Mouse (Mus musculus): ENCODE measurements around the gene Mtus2.
A peak's percentile ranks its signal among the peaks of the same experiment; 100 is the strongest.
"Not testable (repeated sequence)": the region's sequence is repeated elsewhere in the genome, so short reads cannot be mapped to it uniquely, and the experiment has no call there.

Mtus2 gene

DNA sequence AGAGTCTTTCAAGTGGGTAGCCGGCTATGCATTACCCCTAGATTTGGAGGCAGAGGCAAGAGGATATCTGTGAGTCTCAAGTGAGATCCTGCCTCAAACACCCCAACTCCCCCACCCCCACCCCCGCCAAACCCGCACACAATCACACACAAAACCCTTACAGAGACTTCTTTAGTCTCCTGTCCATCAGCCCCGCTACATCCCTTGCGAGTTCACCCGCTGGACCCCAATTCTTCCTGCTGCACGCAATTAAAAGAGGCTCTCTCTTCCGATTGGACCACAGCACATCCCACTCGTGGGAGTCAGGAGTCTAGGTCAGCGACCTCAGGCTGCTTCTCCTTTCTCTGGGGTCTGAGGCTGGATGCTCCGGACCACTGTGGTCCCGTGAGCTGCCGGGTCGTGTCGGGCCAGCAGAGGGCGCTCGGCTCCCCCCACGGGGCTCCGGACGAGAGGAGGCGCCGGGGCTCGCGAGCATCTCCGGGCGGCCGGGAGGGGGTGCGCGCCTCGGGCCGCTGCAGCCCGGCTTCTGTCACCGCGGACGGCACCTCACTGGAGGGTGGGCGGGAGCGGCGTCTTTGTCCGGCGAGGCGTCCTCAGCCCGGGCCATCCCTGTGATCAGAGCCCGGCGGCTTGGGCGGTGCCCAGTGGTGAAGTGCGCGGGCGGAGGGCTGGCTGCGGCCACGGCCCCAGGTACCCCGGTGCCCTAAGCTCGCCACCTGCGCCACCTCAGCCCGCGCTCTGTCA is at the start of gene Mtus2:
TSS of gene Mtus2 (plus strand) at position 500 of the 744 bp plus-strand sequence.
- DNase-seq (ENCODE audit: low spot score), result peak; percentile 81

DNA sequence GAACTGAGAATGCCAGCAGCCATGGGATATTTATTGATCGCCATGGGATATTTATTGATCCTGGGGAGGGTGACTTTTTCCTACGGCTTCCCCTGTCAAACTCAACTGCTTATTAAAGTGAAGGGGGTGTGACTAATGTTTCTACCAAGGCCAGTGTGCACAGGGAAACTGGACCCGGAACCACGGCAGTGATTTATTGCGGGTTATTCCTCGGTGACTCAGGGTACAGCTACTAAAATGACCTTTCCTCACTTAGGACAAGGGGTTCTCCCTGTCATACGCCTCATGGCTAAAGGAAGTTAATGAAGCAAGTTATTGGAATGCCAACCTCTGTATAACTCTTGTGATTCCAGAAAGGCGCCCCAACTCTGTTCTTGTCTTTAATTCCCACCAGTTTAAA is 49.3 kb upstream of the Mtus2 start:
- no peak for DNase-seq (ENCODE audit: low spot score)

GRCm38 (mm10) chr5:147910807-147911509 is 46.2 kb upstream of the Mtus2 start:
- no peak for DNase-seq (ENCODE audit: low spot score)

DNA sequence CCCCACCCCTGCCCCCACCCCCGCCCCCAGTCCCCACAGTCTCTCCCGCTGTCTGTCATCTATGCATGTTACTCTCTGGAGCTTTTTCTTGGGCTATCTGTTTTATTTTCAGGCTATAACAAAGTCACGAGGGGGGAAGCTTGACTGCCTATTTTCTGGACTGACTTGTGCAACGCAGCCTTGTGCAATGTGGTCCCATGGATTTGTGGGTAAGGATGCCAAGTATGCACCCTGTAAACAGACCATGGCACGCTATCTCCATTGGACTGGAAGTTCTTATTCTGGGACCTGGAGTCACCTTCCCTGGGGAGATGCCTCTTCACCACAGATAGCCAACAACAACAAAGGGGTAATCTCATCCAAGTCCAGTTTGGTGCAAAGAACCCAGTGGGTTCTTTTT is 45.4 kb upstream of the Mtus2 start:
- no peak for DNase-seq (ENCODE audit: low spot score)

- DNase-seq (ENCODE audit: low spot score), result no peak
Observed at GRCm38 (mm10) chr5:147913241-147913842, 43.8 kb upstream of the Mtus2 start.

DNA sequence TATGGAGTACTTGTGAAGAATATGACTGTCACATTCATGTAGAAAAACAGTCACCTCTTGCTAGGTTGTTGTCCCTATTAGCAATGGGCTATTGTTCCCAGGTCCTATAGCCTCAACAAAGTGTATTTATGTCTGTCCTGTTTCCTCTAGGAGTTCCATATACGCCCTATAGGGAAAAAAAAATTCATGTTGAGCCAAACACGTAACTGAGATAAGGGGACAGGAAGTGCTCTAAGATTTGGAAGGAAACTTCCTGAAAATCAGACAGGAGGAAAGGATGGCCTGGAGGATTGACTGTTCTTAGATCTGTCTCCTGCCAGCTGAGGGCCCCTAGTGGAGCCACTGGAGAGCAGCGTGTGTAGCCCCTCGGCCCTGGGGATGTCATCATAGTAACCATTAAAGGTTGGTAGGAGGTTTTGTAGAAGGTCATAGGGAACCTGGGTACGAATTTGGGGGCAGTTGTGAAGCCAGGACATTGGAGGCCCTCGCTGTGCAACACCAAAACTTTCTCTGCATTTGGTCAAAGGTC is 42.0 kb upstream of the Mtus2 start:
- DNase-seq (ENCODE audit: low spot score), result no peak

GRCm38 (mm10) chr5:147916171-147916570 is 40.9 kb upstream of the Mtus2 start:
- DNase-seq (ENCODE audit: low spot score), result no peak

- DNase-seq (ENCODE audit: low spot score), result no peak
Observed at GRCm38 (mm10) chr5:147918044-147918846, 38.9 kb upstream of the Mtus2 start.

DNA sequence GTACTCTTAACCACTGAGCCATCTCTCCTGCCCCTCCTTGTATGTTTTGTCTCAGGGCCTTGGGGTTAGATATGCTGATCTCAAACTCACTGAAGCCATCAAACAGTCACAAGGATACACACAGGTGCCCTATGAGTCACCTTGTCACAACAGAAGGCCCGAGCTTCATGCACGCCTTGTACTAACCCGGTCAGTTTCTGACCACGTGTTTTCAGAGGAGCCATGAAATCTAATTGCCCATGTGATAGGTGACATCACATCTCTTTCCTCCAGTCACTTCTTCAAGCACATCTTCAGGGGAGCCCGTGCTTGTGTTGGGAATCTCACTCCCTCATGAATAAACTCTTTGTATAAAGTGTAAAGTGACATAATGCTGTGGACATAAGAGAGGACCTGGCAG is 32.5 kb upstream of the Mtus2 start:
- DNase-seq (ENCODE audit: low spot score), result no peak

- peak; percentile 30 for DNase-seq (ENCODE audit: low spot score)
Observed at GRCm38 (mm10) chr5:147925935-147926604, 31.1 kb upstream of the Mtus2 start.

- DNase-seq (ENCODE audit: low spot score), result no peak
Observed at GRCm38 (mm10) chr5:147928668-147929497, 28.2 kb upstream of the Mtus2 start.

- no peak for DNase-seq (ENCODE audit: low spot score)
Observed at GRCm38 (mm10) chr5:147935096-147935495, 22.0 kb upstream of the Mtus2 start.

DNA sequence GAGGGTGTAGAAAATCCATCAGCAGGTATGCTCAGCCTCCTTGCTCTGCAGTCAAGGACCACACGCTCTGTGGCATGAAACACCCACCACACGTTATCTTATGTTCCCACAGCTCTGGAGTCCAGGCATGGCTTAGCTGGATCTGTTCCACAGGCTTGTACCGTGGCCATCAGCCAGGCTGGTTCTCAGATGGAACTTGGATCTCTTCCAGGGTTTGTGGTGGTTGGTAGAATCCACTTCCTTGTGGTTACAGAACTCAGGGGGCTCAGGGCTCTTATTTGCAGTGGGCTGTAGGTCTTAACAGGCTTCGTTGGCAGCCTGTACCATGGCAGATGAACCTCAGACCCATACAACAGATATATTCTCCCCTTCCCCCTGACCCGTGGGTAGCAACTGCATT is 17.9 kb upstream of the Mtus2 start:
- DNase-seq (ENCODE audit: low spot score), result no peak

DNA sequence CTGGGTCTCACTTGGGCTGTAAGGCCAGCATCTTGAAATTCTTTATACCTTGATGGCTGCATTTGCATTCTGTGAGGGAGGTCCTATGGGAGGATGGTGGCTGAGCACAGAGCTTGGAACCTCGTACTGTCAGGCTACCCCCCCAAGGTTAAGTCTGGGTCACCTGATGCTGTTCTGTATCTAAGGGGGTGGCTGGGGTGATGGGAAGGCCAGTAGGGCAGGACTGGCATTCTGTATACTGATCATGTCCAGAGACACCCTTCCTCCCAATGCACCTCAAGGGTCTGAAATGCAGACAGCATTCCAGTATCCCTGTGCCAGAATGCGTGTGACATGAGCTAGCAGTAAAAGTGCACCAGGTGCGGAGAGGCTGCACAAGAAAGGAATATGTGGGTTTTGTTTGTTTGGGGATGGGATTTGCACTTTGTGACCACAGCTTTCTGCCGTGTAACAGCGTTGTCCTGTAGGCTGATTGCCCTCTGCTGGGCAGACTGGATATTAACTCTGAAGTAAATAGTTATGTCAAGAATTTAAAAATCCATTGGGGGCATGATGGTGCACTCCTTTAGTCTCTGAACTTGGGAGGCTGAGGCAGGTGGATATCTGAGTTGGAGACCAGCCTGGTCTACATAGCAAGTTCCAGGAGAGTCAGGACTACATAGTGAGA is 12.0 kb upstream of the Mtus2 start:
- DNase-seq (ENCODE audit: low spot score), result peak; percentile 63

DNA sequence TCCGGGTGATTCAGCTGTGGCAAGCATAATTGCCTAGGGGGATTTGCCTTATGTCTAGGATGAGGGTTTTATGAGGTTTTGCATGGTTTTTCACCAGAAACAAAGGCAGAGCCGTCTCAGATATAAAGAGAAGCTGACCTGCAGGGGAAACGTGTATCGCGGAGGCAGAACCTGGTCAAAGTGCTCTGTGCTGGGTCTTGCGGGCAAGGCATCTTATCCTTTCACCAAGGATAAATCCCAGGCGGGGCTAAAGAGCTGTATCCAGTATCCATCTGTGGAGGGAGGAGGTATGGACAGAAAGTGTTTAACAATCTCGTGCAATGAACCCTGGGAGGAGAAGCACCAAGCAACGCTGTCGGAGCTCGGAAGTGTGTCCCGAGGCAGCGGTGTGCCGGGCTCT is 7.2 kb upstream of the Mtus2 start:
- DNase-seq (ENCODE audit: low spot score), result no peak

- DNase-seq (ENCODE audit: low spot score), result no peak
Observed at GRCm38 (mm10) chr5:147951751-147952150, 5.4 kb upstream of the Mtus2 start.

- not testable (repeated sequence) for DNase-seq (ENCODE audit: low spot score)
Observed at GRCm38 (mm10) chr5:147953181-147953580, 3.9 kb upstream of the Mtus2 start.

DNA sequence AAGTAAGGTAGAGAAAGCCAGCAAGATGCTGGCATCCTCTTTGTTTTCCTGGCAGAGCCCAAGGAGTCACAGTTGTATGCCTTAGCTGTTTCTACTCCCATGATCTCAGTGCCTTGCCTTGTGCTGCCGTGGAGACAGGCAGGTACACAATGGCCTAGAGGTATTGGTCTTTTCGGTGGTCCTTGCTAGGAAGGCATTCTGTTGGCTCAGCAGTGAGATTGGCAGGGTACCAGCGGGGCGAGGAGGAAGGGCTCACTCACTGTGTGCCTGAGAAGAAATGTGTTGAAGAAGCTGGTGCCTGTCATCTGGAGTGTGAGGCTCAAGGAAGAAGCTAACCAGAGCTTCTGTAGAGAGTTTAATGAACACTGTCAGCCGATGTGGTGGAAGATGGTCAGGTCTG is 1.4 kb upstream of the Mtus2 start:
- no peak for DNase-seq (ENCODE audit: low spot score)

GRCm38 (mm10) chr5:147956421-147956820 is 699 bp upstream of the Mtus2 start:
- DNase-seq (ENCODE audit: low spot score), result no peak
